Mouse (Mus musculus): ENCODE results near the gene H13.
A peak's percentile ranks its signal among the peaks of the same experiment; 100 is the strongest.
"Not testable (repeated sequence)": the region's sequence is repeated elsewhere in the genome, so short reads cannot be mapped to it uniquely, and the experiment has no call there.

The H13 gene

DNA sequence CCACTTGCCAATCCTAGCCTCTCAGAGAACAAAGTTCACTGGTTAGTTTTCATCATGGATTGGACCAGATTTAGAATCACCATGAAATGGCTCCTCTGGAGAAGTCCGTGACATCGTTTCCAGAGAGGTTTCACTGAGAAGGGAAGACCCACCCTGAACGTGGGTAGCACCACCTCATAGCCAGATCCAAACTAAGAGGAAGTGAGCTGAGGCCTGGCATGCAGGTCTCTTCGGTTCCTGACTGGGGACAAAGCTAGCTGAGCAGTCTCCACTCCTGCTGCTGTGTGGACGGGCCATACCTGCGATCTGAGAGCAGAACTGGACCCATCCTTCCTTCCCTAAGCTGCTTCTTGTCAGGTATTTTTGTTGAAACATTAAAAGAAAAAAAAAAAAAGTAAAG is 8.1 kb upstream of the H13 start:
- no peak for DNase-seq (ENCODE audit: low read depth, low spot score)

DNA sequence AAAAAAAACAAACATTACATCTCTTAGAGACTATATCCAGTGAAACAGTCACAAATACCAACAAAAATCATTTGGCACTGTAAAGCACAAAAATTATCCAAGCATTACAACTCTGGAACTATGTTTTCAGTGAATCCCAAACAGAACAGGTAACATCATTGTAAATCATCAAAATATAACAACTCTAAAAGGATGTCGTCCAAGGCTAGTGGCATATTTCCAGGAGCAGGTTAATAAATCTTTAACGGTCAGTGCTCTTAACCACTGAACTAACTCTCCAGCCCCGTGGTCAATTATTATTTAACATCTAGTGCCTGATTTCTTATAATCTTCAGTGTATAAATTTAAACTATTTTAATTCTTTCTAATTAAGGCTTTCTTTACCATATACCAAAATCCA is 3.1 kb upstream of the H13 start:
- not testable (repeated sequence) for DNase-seq (ENCODE audit: low read depth, low spot score)

DNA sequence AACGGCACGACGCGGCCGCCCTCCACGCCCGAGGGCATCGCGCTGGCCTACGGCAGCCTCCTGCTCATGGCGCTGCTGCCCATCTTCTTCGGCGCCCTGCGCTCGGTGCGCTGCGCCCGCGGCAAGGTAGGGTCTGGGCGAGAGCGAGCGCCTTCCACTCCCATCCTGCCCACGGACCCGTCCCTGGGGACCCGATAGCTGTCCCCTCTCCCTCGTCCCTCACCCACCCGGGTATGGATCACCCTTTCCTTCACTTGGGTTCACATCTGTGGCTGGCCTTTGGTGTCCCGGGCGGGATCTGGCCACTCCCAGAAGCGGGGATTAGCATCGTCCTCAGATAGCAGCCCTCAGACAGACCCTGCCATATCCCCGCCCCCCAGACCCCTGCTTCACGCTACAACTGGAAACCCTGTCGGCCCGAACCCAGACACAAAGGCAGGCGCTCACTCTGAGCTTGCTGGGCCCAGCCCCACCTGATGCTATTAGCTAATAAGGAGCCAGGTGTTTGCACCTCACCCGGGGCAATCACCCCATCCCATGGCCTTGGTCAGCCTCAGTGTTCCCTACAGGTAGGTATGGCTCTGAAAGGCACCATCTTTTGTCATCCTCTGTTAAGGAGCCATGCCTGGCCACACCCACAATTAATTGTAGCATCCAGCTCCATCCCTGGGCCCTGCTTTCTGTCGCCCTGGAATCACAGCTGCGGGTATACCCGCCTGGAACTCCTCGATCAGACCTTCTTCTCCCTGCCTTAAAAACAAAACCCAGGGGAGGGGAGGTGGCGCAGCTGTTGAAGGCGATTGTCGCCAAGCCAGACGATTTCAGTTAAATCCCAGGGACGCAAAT is 601 bp downstream of the H13 start:
- peak; percentile 64 for DNase-seq (ENCODE audit: low read depth, low spot score)

DNA sequence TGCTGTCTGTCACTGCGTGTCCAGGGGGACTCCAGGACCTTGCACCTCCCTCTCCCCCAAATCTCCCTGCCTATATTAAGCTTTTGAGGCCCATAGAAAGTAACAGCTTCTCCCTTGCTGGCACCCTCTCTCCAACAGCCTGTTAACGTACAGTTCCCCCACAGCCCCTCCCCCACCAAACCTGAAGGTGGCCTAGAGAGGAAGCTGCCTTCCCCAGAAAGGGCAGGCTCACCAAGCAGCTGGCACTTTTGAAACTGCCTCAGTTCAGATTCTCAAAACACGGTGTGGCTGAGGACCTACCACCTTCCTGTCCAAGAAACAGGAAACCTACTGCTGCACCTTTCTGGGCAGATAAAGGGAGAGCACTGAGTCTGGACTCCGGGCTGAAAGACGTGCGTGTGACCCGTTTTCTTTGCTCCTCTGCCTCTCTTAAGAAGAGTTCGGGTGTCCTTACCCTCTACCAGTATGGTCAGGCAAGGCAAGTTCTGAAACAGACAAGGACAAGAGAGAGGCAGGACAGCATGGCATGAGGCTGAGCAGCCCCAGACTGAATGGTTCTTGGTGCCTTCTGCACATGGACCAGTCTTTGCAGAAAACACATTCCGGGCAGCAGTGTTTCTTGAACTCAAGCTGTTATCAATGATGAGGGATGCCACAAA is 1.9 kb downstream of the H13 start:
- DNase-seq (ENCODE audit: low read depth, low spot score) = no peak

DNA sequence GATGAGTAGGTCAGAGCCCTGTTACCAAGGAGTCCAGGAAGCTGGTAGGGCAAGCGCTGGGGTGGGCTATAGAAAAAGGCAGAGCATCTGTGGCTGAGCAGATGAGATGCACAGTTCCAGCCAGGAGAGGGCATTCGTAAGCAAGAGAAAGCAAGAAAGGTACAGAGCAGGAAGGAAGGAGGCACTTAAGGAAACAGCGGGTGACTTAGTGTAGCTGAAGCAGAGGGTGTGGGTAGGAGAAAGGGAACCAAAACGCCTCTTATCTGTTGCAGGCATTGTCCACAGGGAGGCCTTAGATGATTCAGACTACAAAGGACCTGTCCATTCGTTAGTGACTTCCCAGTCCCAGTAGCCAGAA is 2.4 kb downstream of the H13 start:
- DNase-seq (ENCODE audit: low read depth, low spot score) = peak; percentile 31

DNA sequence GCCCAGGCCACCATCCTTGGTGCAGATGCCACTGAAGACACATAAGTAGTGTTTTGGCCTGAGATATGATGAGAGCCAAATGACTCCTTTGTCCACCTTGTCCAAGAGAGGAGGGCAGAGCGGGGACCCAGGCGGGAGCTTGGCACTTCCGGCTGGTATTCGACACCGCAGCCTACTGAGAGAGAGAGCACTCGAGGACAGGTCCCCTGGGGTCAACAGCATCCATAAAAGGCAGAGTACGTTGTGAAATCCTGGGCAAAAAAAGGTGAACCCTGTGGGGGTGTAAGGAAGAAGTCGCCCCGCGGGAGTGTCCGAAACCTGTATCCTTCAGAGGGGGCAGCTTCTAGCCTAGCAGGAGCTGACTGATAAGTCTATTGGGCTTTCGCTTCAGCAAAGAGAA is 2.9 kb downstream of the H13 start:
- DNase-seq (ENCODE audit: low read depth, low spot score) = no peak

DNA sequence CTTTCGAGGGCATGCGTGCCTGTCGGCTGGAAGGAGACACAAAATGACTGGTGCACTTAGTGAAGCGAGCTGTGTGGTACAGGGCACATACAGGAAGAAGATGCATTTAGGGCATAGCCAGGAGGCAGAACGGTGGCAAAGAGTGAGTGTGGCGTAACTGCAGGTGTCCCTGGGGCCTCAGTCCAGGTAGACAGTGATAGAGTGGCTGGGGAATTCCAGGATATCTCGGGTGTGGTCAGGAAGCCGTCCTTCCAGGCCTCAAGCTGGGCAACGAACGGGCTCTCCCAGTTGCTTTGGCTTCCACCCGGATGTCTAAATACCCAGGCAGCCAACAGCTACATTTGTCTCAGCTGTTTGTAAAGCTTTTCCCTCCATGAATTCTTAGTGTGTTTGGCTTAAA is 4.9 kb downstream of the H13 start:
- DNase-seq (ENCODE audit: low read depth, low spot score) = no peak

DNA sequence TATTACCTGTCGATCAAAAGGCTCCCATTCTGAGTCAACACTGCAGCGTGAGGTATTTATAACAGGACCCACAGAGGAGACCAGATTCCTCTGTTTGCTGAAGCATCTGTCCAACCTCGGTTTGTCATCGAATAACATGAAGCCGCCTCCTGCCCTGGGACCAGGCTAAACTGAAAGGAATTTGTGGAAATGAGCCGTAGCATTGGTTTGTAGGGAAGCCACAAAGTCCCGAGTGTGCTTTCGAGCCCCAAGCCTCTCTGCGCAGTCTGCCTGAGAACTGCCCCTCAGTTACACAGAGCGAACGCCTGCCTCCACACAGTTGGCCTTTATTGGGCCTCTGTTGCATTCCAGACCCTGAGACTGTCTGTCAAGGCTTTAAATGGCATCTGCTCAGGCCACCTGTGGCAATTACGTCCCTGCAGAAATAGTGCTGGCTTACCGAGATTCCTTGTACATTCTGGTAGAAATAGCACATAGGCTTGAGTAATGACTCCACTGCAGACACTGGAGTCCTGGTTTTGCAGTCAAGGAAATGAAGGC is 6.1 kb downstream of the H13 start:
- no peak for DNase-seq (ENCODE audit: low read depth, low spot score)

DNA sequence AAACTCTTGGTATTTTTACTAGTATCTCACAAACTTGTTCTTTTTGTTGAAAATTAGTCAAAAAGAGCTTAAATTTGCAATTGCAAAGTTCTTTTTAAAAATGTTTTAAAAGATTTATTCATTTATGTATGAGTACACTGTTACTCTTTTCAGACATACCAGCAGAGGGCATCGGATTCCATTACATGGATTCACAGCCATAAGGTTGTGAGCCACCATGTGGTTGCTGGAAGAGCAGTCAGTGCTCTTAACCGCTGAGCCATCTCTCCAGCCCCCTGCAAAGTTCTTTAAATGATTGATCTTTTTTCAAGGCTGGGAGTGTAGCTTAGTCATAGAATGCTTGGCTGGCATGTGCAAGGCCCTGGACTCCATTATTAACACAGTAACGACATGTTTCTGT is 9.0 kb downstream of the H13 start:
- no peak for DNase-seq (ENCODE audit: low read depth, low spot score)

DNA sequence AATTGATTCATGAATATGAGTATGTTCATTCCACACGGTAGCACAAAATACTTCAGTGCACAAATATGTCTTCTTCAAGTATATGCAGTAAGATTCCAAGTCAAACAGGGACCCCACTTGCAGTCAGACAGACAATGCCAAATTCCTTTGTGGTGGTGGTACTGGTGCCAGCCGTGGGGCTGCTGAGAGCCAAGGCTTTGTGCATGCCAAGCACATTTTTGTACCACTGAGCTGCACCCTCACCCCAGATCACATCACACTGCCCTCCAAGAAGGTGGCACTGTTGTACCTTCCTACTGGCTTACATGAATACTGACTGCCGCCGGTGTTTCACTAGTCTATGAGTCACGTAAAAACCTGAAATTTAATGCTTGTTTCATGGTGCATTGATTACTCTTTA is 9.7 kb downstream of the H13 start:
- no peak for DNase-seq (ENCODE audit: low read depth, low spot score)

DNA sequence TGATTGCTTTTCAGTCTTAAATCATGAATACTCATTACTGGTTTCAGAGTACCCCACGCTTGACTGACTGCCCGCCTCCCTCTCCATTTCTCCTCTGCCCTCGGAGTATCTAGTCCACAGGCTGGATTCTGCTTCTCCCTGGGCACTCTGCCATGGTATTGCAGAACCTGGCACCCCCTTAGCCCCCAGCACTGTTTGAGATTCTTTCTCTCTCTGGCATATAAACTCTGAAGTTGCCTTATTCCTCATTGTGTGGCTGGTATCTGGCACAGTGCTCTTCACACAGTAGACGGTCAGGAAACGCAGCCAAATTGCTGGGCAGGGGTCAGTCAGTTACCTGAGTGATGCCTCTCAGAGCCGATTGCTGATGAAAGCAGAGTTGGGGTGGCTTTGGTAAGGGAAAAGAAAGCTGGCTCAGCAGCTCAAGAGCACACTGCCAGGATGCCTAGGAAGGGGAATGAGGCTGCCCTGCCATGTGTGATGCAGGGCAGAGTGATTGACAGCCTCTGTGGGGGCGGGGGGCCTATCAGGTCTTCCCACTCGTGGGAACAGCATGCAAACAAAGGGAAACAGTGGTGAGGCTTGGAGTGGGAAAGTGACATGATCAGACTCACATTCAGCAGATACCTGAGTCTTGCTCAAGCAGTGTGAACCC is 10.6 kb downstream of the H13 start:
- no peak for DNase-seq (ENCODE audit: low read depth, low spot score)

DNA sequence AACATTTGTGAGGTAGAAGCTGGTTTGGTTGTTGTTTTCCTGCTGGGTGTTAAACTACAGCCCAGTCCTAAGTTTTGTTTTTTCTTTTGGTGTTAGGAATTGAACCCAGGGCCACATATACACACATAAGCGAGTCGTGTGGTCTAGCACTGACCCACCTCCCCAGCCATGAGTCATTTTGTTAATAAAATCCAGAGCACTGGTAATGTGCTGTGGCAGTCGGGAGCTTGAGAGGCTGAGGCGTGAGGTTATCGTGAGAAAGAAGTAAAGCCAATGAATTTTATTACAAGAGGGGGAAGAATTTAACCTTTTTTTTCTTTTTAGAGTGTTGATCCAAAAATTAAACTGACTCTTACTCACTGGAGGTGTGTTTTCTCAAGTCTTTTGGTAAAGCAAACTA is 13.8 kb downstream of the H13 start:
- no peak for DNase-seq (ENCODE audit: low read depth, low spot score)

DNA sequence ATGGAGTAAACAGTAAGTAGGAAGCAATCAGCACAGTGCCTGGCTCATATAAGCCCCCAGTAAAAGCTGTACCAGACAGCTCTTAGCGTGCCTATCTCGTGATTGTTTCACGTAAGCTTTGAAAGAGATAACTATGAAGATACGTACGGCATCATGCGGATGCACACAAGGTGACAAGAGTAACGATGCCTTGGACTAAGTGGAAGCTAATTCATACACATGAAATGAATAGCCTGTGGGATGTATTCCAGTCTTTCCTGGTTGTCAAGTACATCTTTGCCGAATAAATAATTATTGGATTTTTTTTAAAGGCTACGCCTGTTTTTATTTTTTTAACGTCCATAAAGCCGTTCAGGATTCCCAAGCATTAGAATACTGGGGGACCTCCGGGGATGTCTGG is 17.1 kb downstream of the H13 start:
- no peak for DNase-seq (ENCODE audit: low read depth, low spot score)

DNA sequence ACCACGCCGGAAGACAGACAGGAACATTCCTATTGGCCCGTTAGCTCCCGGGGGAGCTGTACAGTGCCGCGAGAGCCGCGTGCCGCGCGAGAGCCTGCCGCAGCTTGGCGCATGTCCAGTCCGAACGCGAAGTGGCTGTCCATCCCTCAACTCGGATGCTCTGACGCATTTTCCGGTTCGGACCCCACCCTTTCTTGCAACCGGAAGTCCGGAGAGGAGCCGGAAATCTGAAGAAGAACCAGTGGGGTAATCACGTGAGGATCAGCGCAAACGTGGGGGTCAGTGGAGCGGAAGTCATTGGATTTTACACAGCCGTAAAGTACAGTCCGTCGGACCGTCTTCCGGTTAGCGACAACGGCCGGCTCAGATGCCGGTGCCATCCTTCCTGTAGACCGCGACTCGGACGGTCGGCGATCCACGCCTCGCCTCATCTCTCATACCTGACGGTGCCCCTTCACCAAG is 17.6 kb downstream of the H13 start, which contains the start of gene Mcts2:
Gene Mcts2 (plus strand): TSS at position 230 of the 462 bp plus-strand sequence.
- peak; percentile 85 for DNase-seq (ENCODE audit: low read depth, low spot score)

DNA sequence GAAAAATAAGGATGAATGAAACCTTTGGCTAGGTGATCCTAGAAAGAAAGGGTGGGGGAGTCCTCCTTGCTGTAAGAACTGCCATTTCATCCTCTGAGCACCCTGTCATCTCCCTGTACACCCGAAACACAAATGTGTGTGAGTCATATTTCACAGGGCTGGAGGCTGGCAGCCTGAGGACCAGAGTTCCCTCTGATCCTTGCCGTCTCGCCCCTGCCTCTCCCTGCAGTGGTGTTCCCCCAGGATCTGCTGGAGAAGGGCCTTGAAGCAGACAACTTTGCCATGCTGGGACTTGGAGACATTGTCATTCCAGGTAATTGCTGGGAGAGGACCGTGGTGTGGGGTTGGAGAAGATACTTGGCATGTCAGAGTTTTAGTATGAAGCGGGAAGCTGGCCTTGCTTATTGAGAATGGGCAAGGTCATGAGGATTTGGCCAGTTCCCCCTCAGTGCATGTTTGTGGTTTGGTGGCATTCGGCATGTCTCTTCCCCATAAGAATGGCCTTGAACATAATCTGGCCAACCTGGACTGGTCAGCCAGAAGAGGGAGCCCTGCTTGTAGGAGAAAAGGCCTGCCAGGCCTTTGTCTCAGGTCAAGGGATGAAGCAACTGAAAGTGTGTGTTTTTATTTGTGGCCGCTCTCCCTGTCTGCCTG is 22.4 kb downstream of the H13 start:
- no peak for DNase-seq (ENCODE audit: low read depth, low spot score)

DNA sequence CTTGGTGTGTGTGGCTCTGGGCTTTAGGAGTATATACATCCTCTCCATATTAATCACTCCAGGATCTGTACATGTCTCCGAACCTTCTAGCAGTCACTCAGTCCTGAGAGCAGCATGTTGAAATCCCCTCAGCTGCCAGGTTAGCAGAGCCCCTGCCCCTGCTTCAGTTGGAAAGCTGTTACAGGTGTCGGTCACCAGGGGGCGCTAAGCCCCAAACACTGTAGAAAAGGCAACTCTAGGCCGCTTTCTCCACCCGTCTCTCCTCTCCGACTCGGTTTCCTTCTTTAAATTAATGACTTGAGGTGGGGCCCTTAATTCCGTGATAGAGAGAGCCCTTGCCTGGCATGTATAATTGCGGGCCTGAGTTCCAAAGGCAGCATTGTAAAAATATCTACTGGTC is 24.0 kb downstream of the H13 start:
- DNase-seq (ENCODE audit: low read depth, low spot score) = peak; percentile 69

DNA sequence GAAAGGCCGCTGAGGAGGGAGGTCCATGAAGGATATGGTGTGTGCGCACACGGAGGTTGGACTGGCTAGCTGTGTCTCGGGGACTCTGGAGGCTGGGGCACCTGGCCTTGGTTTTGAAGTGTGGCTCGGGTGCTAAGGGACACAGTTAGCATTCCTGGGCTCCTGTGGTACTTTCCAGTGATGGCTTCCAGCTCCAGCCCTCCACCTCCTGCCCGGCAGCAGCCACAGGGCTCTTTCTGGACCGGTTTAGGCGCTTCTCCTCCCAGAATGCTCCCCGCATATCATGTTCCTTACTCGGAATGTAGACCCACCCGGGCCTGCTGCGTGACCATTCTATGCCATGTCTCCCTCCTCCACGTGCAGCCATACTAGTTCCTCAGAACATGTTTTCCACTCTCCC is 24.5 kb downstream of the H13 start:
- DNase-seq (ENCODE audit: low read depth, low spot score) = no peak

DNA sequence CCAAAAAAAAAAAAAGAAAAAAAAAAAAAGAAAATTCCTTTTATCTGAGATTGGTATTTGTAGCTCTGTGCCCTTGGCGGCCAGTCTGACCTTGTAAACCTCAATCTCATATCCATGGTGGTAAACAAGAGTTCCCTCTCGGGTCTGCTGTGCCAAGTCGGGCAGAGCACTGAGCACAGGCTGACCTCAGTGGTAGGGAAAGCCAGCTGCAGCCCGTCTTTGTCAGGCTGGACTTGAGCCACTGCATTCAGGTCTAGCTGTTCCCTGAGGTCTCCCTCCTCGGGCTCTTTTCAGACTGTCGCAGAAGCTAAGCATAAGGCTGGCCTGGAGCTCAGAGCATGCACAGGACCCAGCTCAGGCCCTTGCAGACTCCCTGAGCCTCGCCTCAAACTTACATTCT is 25.4 kb downstream of the H13 start:
- no peak for DNase-seq (ENCODE audit: low read depth, low spot score)

DNA sequence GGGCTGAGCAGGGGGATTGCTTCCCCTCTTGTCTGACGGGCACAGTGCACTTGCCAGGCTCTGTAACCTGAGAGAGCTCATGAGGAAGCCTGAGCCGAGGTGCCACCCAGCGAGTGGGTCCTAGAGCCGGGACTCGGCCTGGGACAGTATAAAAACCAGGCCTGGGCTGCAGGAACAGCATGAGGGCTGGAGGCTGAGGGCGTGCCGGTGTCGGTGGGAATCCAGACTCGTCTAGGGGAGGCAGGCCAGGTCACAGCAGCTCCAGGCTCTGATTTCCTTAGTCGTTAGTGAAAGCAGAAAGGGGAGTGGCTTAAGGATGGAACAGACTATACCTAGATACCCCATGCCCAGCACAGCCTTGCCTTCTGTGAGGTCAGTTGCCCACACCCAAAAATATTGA is 26.8 kb downstream of the H13 start:
- DNase-seq (ENCODE audit: low read depth, low spot score) = no peak

DNA sequence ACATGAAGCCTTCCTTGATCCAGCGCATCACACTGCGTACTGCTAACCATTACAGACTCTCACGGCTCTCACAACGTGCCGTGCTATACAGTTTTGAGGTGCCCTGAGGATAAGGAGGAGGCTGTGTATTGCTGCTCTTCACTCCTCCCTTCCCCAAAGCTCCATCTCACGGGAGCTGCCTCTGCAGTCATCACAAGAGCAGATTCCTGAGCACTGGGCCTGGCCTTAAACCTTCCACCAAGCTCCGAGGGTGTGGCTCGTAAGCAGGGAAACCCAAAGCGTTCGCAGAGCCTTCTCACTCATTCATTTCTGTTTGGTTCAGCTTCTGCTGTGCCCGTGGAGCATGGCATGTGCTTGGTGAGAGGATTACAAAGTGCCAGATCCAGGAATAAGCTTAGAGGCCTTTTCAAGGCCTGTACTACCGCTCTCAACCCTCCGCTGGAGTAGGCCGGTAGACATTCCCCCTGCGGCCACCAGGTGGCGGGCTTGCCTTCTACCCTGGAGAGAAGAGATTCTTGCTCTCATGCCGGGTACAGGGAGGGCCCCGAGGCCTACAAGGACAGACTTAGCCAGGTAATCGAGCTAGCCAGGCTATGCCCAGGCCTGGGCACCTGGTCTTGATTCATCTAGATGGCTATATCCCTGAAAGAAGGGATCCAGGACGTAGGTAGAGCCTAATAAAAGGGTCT is 27.4 kb downstream of the H13 start:
- peak; percentile 86 for DNase-seq (ENCODE audit: low read depth, low spot score)

DNA sequence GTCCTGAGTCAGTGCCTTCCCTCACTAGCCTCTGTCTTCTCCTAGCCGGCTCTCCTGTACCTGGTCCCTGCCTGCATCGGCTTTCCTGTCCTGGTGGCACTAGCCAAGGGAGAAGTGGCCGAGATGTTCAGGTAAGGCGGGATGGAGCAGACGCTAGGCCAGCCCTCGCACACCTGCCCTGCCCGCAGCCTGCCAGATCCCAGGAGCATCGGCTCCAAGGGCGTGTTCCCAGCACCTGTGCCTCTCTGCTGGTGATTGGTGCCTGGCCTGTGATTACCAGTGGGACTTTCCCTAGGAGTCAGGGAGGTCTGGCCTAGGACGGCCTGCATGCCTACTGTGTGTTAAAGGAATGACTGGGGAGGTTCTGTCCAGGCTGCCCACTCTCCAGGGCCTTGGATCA is 30.9 kb downstream of the H13 start:
- DNase-seq (ENCODE audit: low read depth, low spot score) = no peak
